Mouse (Mus musculus) limb, embryonic 11.5 days (tissue): ENCODE results near the gene Slc28a3. TPM values are rescaled to one million over a fixed set of nuclear protein-coding genes. Genes with fewer than 3 reads are reported as not detected.
A peak's percentile ranks its signal among the peaks of the same experiment; 100 is the strongest.

Experiments
- ATAC-seq: fragments of 200-750 bp; cut with Nextera tagmentation; 2 replicates; pipeline ENCODE4 v1.8.0; 2017; ENCODE audit warnings: low read depth; ENCODE audit not compliant: insufficient number of reproducible peaks, low FRiP score, low TSS enrichment
- DNase-seq: peaks from one replicate; pipeline ENCODE4 v3.0.0-alpha.2; 2015; ENCODE audit warnings: low spot score
- H3K27ac ChIP-seq: fragments of 300-500 bp; sonication (generic); replicated peaks from 2 replicates; pipeline ENCODE4 v1.5.1; 2014; ENCODE audit warnings: low read depth, mild to moderate bottlenecking, low read length
- H3K27me3 ChIP-seq: fragments of 300-500 bp; sonication (generic); 2 replicates; pipeline ENCODE4 v1.6.1; 2014; ENCODE audit warnings: mild to moderate bottlenecking, low read length, mixed read lengths; ENCODE audit not compliant: control insufficient read depth, insufficient read depth
- H3K36me3 ChIP-seq: fragments of 300-500 bp; sonication (generic); 2 replicates; pipeline ENCODE4 v1.6.1; 2014; ENCODE audit warnings: mild to moderate bottlenecking, low read length, moderate library complexity, mixed read lengths; ENCODE audit not compliant: control insufficient read depth, insufficient read depth
- H3K4me1 ChIP-seq: fragments of 300-500 bp; sonication (generic); 2 replicates; pipeline ENCODE4 v1.6.1; 2014; ENCODE audit warnings: low read length, mixed read lengths; ENCODE audit not compliant: control insufficient read depth, insufficient read depth
- H3K4me2 ChIP-seq: fragments of 300-500 bp; sonication (generic); 2 replicates; pipeline ENCODE4 v1.6.1; 2014; ENCODE audit warnings: low read depth, mild to moderate bottlenecking, moderate library complexity; ENCODE audit not compliant: severe bottlenecking
- H3K4me3 ChIP-seq: fragments of 300-500 bp; sonication (generic); 2 replicates; pipeline ENCODE4 v1.5.1; 2014; ENCODE audit warnings: low read depth, low read length
- H3K9ac ChIP-seq: fragments of 300-500 bp; sonication (generic); 2 replicates; pipeline ENCODE4 v1.6.1; 2014; ENCODE audit warnings: mild to moderate bottlenecking, low read length
- H3K9me3 ChIP-seq: fragments of 300-500 bp; sonication (generic); 2 replicates; pipeline ENCODE4 v1.6.1; 2016; ENCODE audit warnings: low read length; ENCODE audit not compliant: control insufficient read depth
- WGBS: fragments of 180-500 bp; shearing (Covaris S2); extraction: QIAGEN DNeasy Blood & Tissue Kit; methylation state at CpG from one replicate; pipeline ENCODE4 v1.1.7; 2014; 5-methylcytosine and 5-hydroxymethylcytosine counted together
- polyA plus RNA-seq: library from polyadenylated mRNA; unstranded; fragments of >200 nt; fragmentation: Nextera tagmentation; extraction: Ambion mirVana; gene quantifications from 2 replicates; pipeline ENCODE4 v1.2.1, GENCODE M21; 2014

The Slc28a3 gene
- polyA plus RNA-seq, 1 experiment from 2014 or later, result 0.03 TPM

DNA sequence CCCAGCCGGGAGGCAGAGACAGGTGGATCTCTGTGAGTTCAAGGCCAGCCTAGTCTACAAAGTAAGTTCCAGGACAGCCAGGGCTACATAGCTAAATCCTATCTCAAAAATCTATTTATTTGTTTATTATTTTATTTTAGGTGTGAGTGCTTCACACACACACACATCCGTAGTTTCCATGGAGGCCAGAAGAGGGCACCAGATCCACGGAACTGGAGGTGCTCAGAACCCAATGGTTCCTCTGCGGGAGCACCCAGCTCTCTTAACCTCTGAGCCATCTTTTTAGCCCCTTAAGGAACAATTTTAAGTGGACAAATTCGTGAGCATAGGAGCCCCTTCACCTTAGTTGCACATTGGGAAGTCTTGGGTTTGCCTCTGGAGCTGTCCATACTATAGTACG is 20.0 kb downstream of the Slc28a3 start:
- WGBS, result 42% methylated on average over 6 of the region's 6 CpGs
- peak; percentile 71 for DNase-seq

DNA sequence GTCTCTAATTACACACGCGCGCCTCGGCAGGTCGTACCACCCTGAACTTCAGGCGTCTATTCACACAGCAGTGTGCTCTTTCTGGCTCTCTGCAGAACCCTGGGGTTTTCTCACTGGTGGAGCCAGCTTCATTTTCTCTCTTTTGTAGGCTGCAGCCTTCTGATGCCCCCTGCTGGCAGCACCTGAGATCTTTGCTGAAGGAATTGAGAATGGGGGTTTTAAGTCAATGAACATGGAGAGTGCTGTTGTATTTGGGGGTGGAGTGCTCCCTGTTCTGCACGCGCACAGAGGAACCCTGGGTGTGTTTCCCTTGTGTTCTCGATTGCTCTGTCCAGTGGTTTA is 21.2 kb downstream of the Slc28a3 start:
- no peaks in the 10 kb centered on the region for H3K4me1 ChIP-seq
- H3K4me3 ChIP-seq, result no peak overlapping the region
- 5% methylated on average over 9 of the region's 9 CpGs for WGBS
- H3K27ac ChIP-seq, result no peak overlapping the region
- no peak overlapping the region for H3K4me2 ChIP-seq
- peak; percentile 90 for DNase-seq
- H3K9ac ChIP-seq, result 0 out of 2 replicates have a peak overlapping the region, but pooled peaks have one; percentile 5
- ATAC-seq, result peak; percentile 57; the same call in 1 of the 2 replicates
- no peaks in the 10 kb centered on the region for H3K36me3 ChIP-seq
- H3K27me3 ChIP-seq, result no peaks in the 10 kb centered on the region
- H3K9me3 ChIP-seq, result no peaks in the 10 kb centered on the region

More for the DNA sequence above, 20.0 kb downstream of the Slc28a3 start:
- no peak overlapping the region for H3K9ac ChIP-seq
- no peaks in the 10 kb centered on the region for H3K4me1 ChIP-seq
- H3K36me3 ChIP-seq, result no peaks in the 10 kb centered on the region
- H3K27ac ChIP-seq, result no peak overlapping the region
- no peaks in the 10 kb centered on the region for H3K27me3 ChIP-seq
- no peaks in the 10 kb centered on the region for H3K9me3 ChIP-seq
- H3K4me3 ChIP-seq, result no peak overlapping the region
- no peak for ATAC-seq
- no peak overlapping the region for H3K4me2 ChIP-seq

DNA sequence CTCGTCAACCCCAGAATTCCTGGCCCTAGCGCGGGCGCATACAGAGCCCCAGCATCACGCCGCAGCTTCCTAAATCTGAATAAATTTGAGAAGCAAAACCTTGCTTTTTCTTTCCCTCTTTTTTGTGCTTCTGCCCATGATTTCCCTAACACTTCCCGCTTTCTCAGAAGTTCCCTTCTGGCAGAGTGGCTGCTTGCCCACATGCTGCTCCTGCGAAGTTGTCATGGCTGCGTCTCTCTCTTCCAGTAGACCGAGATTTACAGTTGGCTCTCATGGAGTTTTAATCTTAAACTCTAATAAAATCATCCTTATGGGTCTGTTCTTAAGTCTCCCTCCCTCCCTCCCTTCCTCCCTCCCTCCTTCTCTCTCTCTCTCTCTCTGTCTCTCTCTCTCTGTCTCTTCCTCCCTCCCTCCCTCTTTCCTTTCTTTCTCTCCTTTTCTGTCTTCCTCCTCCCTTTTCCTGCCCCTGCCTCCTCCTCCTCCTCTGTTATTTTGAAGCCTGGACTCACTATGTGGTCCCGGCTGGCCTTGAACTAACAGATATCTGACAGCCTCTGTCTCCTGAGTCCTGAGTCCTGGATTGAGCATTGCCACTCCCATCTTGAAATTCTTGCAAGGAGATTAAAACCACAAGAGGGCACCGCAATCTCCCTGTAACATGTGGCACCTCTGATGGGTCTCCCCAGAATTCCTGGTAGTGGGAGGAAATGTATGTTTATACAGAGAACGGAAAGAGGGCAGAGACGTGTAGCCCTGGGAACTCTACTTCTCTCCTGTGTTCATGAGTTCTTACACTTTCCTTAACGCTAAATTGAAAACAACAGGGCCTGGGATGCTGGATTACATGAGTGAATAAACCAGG is 21.8 kb downstream of the Slc28a3 start:
- Histone ChIP-seq H3K27ac (no peak overlapping the region), H3K4me3 (no peak overlapping the region), H3K36me3 (no peaks in the 10 kb centered on the region), H3K9ac (0 out of 2 replicates have a peak overlapping the region, but pooled peaks have one; percentile 5), H3K27me3 (no peaks in the 10 kb centered on the region), H3K4me2 (no peak overlapping the region), H3K9me3 (no peaks in the 10 kb centered on the region), H3K4me1 (no peaks in the 10 kb centered on the region)
- no peak for ATAC-seq
- WGBS, result 56% methylated on average over 15 of the region's 15 CpGs
- DNase-seq, result no peak

DNA sequence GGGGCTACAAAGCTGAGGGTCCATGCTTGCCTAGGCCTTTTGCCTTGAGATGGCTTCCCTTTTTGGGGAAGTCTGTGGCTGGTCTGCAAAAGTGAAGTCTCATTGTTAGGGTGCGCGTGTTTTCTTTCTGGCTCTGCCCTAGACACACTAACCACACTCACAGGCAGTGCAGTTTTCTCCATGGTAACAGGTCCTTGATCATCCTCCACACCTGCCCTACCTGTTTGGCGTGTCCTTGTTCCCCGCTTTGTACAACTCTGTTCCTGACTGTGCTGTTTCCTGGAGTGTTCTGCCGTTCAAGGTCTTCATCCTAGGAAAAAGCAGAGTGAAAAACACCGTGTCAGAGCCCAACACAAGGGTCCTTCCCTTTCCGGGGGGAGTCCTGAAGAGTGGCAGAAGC is 22.7 kb downstream of the Slc28a3 start:
- H3K4me1 ChIP-seq, result no peaks in the 10 kb centered on the region
- ATAC-seq (no peak), DNase-seq (no peak)
- H3K27me3 ChIP-seq, result no peaks in the 10 kb centered on the region
- H3K4me2 ChIP-seq, result no peak overlapping the region
- no peak overlapping the region for H3K4me3 ChIP-seq
- 81% methylated on average over 7 of the region's 7 CpGs for WGBS
- no peaks in the 10 kb centered on the region for H3K9me3 ChIP-seq
- H3K36me3 ChIP-seq, result no peaks in the 10 kb centered on the region
- no peak overlapping the region for H3K27ac ChIP-seq
- H3K9ac ChIP-seq, result no peak overlapping the region

DNA sequence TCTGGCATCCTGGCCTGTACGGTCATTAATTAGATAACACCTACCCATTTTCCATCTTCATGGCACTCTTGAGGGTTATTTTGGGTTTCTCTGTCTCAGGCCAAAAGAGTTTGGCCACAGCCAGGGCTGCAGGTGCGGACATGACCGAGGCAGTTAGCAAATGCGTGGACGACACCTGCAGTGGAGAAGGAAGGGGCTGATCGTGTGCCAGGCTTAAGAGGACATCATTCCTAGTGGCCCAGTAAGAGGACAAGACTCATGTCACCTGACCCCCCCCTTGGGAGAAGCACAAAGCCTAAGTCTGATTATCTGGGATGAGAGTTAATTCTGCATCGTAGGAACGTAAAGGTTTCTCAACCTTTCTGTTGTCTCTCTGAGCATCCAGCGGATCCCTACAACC is 44.5 kb downstream of the Slc28a3 start:
- Histone ChIP-seq H3K9ac (no peak overlapping the region), H3K27me3 (no peaks in the 10 kb centered on the region), H3K4me3 (no peak overlapping the region), H3K9me3 (no peaks in the 10 kb centered on the region), H3K27ac (no peak overlapping the region), H3K4me1 (no peaks in the 10 kb centered on the region), H3K4me2 (no peak overlapping the region), H3K36me3 (no peaks in the 10 kb centered on the region)
- 91% methylated on average over 9 of the region's 9 CpGs for WGBS
- ATAC-seq, result no peak
- no peak for DNase-seq

DNA sequence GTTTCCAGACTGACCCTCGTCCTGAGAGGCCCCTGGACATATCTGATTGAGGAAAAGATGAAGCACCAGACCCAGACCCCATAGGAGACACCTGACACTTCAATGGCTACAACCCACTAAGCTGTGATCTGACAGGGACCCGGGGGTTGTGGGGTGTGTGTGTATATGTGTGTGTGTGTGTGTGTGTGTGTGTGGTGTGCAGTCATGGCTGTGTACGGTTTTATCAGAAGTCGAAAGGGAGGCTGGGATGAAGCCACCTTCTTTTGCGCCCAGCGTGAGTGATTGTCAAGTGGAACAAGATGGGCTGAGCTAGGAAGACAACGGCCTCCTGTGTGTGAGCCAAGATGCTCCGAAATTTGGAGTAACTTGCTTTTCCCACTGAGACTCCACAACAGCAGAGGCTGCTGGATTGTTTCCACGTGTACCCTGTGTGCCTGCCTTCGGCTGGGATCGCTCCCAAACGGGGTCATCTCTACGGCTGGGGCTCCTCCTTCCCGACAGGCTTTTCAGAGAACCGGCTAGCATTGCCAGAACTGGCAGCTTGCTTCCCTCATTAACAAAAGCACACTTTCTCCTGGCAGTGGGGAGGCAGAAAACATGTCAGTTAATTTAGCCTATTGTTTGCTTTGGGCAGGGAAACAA is 50.1 kb downstream of the Slc28a3 start:
- Histone ChIP-seq H3K27me3 (no peaks in the 10 kb centered on the region), H3K27ac (no peak overlapping the region), H3K4me1 (no peaks in the 10 kb centered on the region), H3K4me3 (no peak overlapping the region), H3K9ac (no peak overlapping the region), H3K4me2 (no peak overlapping the region), H3K36me3 (no peaks in the 10 kb centered on the region), H3K9me3 (no peaks in the 10 kb centered on the region)
- WGBS, result 79% methylated on average over 15 of the region's 15 CpGs
- ATAC-seq (no peak), DNase-seq (no peak)

DNA sequence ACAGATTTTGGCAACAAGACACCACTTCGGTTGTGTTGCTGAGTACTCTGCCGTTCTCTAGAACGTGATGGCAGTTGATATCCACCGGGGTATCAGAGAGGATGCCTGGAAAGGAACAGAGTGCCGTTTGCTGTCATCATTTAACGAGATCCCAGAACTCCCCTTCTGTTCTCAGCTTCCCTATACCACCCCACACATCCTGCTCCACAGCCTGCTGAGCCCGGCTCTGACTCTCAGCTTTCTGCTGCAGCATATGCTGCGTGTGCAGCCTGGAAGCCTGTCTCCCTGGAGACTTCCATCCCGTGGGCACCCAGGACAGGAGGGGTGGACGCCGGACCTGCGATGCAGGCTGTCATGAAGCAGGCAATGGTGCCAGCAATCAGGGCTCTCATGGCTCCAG is 52.5 kb downstream of the Slc28a3 start:
- no peaks in the 10 kb centered on the region for H3K36me3 ChIP-seq
- H3K27me3 ChIP-seq, result no peaks in the 10 kb centered on the region
- no peak overlapping the region for H3K4me3 ChIP-seq
- 77% methylated on average over 12 of the region's 12 CpGs for WGBS
- no peak for ATAC-seq
- no peaks in the 10 kb centered on the region for H3K9me3 ChIP-seq
- no peak overlapping the region for H3K27ac ChIP-seq
- no peak overlapping the region for H3K9ac ChIP-seq
- DNase-seq, result no peak
- H3K4me1 ChIP-seq, result no peaks in the 10 kb centered on the region
- no peak overlapping the region for H3K4me2 ChIP-seq

DNA sequence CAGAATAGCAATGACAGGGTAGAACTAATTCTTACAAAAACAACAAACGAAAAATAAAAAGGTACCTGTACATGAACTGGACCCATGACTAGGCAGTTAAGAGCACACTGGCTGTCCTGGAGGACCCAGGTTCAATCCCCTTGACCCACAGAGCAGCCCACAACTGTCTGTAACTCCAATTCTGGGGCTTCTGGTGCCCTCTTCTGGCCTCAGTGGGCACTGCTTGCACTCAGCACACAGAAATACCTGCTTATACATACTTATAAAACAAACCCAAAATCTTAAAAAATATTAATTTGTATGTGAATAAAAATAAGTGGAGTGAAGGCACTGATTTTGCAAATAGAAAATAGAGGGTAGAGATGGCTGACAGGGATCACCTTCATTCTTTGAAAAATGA is 54.7 kb downstream of the Slc28a3 start:
- DNase-seq, result peak; percentile 36
- WGBS, result 83% methylated on average over 1 of the region's 1 CpGs
- H3K27me3 ChIP-seq, result no peaks in the 10 kb centered on the region

More for the DNA sequence above, 54.7 kb downstream of the Slc28a3 start:
- Histone ChIP-seq H3K4me1 (no peaks in the 10 kb centered on the region), H3K9me3 (no peaks in the 10 kb centered on the region), H3K27ac (no peak overlapping the region), H3K9ac (no peak overlapping the region), H3K4me2 (no peak overlapping the region), H3K4me3 (no peak overlapping the region), H3K36me3 (no peaks in the 10 kb centered on the region)
- ATAC-seq, result no peak
